Mouse (Mus musculus) cerebellum, postnatal 10 days (tissue): ENCODE data around the gene Bcl6b.

ENCODE experiments used
- DNase-seq, 2 experiments: peaks; one replicate each; pipeline ENCODE4 v3.0.0; 2021; ENCODE audit warnings: mixed read lengths in 2 of 2

Gene Bcl6b

DNA sequence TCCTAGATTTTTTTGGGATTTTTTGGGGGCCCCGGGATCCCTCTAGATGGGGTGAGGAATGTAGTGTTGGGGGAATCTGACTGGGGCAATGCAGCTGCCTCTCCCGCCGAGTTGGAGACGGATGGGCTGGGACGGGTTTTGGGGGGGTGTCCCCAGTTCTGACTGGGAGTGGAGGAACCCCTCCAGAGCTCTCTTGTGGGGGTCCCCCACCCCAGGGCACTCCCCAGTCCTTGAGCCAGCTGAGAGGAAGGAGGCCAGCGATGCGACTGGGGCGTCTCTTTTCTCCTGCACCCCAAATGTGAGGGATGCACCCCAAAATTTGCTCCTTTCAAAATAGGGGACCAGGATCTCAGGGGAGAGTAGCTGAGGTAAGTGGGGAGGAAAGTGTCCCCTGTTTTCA, 3.4 kb upstream of the Bcl6b start:
- peak; percentile 74 to 79 for DNase-seq

DNA sequence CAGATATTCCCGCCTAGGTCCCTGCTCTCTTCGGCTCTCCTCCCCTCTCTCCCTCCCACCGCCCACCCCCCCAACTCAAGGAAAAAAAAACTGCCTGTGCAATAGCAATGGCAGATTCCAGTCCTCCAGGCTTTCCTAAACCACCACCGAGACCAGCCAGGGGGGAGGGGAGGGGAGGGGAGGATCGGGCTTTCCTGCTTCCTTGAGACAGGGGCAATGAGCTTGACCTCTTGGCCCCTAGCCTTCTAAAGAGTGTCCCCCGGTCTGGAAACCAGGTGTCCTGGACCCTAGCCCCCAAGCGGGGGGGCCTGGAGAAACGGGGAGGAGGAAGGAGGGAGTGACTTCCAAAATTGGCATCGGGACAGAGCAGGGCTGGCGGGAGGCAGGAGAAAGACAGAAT, 2.9 kb upstream of the Bcl6b start:
- DNase-seq: peak; percentile 88 to 89

DNA sequence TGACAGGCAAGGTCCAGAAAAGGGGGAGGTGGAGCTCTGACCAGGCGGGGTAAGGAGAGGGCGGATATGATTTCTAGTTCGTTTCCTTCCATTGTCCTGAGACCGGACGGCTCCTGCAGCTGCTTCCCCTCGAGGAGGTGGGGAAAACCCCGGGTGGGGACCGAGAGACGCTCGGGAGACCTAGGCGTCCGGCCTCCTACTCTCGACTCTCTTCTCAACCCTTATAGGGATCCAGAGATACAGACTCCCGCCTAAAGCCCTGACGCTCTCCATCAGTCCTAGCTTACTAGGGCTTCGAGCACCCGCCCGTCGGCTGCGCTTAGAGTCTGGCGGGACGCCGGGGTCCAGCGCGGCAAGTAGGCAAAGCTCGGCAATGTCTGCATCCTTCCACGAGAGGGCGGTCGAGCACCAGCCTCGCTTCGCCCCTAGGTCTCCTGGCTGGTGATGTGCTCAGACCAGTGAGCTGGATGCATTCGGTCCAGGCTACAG, 685 bp upstream of the Bcl6b start:
- peak; percentile 93 to 94 for DNase-seq

DNA sequence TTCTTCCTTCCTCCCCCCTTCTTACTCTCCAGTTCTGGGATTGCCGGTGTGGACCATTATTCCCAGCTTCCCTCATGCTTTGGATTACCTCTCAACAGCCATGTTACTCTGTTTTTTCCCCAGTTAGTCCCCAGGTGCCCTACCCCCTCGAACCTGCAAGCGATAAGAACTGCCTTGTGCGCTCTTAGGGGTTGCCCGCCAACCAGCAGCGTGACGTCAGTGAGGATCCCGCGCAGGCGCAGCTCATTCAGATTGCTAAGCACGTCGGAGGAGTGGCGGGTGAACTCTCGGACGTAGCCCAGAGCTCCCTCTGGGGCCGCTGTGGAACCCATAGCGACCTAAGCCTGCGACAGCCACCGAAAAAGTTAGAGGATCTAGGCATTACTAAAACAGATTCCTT, 770 bp downstream of the Bcl6b start:
- DNase-seq: peak; percentile 90 to 91

DNA sequence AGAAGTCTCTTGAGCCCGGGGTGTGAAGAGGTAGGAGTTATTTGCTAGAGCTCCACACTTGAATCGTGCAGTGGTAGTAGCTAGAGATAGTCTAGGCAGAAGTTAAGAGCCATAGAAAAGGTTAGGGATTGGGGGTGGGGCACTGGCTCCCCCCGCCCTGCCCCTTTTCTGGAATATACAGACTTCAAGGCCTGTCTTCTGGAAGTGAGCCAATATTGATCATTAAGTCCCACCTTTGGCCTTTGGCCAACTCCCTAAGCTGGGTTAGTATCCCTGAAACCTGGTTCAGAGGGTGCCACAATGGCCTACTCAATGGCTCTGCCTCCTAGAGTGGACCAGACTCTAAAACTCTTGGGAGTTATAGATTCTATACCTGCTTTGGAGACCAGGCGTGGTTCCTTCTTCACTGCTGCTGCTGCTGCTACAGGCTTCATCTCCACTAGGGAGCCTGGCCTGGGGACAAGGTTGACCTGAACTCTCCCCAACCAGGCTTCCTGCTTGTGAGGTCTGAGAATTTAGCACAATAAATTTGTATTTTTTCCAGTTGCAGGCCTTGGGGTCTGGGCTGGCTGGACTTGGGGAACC, 1.8 kb downstream of the Bcl6b start:
- DNase-seq: peak in 1 of 2 experiments; percentile 28

DNA sequence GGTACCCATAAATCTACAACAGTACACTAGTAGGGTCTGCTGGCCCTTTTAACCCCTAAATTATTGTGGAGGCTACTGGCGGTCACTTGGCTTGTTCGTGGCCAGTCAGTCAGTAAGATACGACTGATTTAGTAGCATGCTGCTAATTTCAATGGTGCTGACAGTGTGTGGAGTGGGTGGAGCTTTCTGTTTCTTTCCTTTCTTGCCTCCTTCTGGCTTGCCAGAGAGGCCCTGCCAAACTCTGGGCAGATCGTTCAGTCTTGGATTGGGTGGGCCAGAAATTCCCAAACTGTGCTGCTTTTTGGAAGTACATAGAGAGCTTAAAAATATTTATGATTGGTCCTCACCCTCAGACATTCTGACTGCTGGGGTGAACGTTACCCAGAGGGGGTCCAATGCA, 2.5 kb downstream of the Bcl6b start:
- DNase-seq: no peak

DNA sequence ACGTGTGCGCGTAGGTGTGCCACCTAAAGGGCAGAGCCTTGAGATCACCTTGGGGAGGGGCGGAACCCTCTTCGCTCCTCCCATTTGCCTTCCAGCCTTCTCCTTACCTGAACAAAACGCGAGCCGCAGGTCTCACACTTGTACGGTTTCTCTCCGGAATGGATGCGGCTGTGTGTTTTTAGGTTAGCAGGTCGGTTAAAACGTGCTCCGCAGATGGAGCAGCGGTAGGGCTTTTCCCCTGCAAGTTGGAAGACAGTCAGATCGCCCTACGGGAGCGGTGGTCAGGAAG, 3.1 kb downstream of the Bcl6b start:
- DNase-seq: no peak

DNA sequence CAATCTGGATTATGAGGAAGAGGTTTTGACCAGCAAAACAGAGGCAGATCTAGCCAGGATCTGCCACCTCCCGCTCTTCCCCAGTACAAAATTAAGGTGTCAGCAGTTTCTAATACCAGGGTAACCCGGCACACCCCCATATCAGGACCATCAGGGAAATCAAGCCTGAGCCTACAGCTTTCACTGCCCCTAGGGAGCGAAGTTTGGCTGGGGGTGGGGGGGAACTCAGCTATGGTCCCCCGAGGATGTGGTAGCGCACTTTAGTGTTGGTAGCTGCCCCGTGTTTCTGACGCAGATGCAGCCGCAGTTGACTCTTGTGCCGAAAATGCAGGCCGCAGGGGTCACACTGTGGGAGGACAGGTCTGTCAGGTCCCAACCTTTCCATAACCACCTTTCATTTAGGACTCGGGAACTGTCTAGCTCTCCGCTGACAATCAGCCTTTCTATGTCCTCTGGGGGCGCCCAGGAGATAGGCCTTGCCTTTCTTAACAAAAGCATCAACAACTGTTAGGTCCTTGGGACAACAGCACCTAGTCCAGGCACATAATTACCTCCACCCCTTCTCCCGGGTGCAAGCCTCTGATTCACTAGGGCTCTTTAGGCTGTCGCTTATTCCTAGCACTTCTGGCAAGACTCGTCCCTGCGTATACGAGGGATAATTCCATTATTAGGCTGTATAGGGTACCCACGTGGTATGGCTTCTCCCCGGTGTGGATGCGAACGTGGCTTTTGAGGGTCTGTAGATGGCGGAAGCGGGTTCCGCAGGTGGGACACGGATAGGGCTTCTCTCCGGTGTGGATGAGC, 3.6 kb downstream of the Bcl6b start:
- DNase-seq: peak in 1 of 2 experiments; percentile 16

DNA sequence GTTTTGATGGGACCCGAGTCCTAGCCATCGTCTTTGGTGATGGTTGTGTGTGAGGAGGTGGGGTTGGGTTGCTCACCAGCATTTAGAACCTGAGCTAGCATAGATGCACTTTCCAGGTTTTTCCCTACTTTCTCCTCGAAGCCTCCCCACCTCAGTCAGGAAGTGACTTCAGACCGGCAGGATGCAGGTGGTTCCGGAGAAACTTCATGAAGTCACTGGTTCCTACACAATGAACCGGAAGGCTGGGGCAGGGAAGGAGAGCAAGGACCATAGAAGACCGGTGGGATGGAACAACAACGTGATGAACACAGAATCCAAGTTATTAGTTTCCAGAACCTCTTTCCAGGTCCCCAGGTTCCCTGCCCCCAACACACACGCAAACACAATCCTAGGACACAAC, 5.9 kb downstream of the Bcl6b start:
- DNase-seq: no peak

DNA sequence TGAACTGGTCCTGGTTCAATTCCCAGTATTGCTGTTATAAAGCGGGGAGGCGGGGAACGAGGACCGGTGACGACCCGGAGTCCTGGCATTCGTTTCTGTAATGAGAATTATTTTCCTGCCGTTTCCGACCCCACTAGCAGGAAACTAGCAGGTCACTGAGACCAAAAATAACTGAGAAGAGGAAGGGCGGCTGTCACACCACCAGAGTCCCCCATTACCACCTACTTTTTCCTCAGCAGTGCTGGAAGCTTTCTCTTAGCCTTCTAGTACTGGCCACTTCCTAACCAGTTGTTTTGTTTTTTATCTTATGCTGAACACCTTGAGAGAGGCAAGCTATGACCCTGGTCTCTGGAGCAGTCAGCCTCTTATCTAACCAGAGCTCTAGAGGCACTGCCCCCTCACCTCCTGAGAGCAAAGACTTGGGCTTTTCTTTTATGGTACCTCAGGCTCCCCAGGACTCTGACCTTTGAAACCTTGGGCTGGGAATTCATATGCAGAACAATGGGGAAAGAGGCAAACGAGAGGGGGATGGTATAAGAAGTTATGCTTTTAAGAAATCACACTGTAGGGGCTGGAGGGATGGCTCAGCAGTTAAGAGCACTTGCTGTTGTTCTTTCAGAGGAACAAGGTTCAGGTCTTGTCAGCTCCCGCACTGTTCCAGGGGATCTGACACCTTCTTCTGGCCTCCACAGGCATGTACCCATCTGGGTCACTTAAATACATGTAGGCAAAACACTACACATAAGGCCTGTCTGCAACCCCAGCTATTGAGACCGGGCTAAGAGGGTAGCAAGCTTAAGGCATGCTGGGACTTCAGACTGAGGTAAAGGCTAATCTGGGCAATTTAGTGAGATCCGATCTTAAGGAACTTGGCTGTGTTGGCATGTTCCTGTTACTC, 7.7 kb downstream of the Bcl6b start:
- DNase-seq: peak; percentile 51 to 66

DNA sequence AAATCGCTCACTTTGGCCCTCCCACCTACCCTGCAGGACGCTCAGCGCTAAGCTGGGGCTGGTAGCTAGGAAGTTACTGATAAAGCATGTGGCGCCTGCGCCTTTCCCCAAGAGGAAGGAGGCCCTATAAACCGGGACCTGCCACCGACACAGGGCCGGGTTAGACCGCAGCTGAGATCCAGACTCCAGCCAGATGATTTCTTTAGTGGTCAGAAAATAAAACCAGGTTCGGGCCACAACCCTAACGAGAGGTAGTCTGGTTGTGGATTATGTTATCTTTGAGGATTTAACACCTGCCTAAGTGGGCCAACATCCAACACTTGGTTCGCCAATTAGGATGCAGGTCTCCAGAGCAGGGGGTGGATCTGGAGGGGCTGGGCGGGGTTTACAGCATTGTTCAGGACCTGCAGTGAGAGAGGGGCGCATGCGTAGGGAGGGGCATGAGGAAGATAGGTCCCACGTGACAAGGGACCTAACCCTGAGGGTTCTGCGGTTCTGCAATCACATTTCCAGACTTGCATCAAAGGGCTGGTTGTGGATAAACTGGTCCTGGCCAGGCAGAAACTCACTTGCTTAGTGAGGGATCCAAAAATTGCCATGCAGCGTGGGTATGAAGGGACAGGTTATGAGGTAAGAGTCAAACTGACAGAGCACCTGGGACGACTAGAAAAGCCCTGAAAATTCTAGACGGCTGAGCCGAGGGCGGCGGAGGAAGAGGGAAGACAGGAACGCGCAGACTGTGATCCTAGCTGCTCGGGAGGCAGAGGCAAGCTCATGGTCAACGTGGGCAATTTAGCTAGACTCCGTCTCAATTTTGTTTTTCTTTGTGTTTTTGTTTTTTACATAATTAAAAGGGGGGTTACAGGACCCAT, 8.6 kb downstream of the Bcl6b start, which contains the start of gene Slc16a13:
Gene Slc16a13 (minus strand): TSS at position 334 of the 872 bp plus-strand sequence.
- peak; percentile 98 to 99 for DNase-seq

DNA sequence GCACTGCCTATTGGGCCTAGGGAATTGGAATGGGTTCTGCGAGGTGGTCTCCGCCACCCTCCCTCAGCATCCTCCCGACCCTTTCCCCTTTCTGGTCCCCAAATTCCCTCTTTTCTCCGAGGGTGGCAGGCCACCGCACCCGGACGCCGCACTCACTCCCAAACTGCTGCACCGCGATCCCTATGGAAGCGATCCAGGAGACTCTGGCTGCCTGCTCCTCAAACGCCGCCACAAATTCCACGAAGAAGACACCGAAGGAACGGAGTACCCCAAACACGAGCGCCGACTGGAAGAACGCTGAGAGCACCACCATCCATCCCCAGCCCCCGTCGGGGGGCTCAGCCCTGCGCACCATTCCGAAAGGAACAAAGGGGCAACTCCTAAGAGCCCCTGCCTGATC, 9.3 kb downstream of the Bcl6b start:
- peak; percentile 65 to 77 for DNase-seq

DNA sequence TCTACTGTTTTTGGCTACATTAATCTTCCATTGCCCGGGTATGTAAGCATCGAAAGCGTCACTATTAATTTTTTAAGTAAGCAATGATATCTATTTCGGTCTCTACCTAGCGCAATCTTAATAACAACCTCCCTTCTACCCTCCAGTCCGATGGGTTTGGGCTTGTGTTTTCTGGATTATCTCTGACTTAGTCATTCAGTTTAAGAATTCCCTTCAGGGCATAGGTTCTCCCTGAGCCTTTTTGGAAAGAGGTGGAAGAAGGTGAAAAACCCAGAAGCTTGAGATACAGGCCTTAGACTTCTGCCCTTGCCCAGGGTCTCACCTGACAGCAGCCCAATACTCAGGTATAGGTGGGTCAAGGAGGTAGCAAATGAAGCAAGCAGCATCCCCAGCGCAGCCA, 9.7 kb downstream of the Bcl6b start:
- DNase-seq: no peak

DNA sequence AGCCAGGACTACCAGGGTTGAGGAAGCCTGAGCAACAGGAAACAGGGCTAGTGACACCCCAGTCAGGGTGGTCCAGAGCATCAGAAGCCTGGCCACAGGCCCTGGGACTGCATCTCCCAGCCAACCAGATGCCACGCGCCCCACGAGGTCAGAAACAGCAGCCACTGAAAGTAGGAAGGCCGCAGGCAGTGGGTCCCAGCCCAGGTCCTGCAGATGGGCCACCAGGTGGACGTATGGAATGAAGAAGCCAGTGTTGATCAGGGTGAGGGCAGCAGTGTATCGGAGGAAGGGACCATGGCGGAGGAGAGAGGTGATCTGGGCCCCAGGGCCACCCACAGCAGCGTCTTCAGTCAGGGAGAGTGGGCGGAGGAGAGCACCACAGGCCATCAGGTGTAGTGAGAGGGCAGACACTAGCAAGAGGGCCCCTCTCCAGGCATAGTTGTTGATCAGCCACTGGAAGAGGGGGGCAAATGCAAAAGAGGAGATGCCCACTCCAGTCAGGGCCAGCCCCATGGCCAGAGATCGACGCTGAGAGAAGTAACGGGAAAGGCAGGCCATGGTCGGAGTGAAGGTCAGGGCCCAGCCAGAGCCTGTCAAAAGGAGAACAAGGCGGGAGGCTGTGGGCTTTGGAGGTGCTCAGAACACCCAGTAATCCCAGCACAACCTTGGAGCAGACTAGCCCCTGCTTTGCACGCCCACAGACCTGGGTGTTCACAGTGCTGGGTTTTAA, 10.7 kb downstream of the Bcl6b start:
- DNase-seq: peak in 1 of 2 experiments; percentile 32

DNA sequence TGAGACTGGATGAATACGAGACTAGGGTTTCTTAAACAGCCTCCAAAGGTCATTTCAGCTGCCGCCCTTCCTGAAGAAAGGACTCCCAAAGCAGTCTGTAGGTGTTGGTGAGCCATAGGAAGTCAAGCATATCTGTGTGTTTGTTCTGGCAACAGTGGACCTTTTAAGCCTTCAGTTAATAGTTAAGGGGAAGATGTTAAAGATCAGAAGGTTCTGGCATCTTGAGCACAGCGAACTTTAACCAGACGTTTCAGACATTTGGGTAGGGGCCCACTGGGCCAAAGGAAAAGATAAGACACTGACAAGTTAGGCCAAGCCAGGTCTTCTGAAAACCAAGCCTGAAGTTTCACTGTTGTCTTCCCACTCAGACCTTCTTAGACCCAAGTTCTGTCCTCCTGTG, 11.6 kb downstream of the Bcl6b start:
- no peak for DNase-seq

DNA sequence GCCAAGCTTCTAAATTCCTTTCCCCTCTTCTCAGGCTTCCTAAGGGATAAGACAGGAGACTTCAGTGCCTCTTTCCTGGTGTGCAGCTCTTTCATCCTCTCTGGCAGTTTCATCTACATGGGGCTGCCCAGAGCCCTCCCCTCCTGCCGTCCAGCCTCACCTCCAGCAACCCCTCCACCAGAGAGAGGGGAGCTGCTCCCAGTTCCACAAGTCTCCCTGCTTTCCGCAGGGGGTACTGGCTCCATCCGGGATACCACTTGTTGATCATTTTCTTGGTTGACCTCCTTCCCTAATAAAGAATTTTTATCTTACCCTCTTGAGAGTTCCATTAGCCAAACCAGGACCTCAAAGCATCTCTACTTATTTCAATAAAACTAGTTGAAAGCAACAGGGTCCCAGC, 13.5 kb downstream of the Bcl6b start:
- DNase-seq: no peak

DNA sequence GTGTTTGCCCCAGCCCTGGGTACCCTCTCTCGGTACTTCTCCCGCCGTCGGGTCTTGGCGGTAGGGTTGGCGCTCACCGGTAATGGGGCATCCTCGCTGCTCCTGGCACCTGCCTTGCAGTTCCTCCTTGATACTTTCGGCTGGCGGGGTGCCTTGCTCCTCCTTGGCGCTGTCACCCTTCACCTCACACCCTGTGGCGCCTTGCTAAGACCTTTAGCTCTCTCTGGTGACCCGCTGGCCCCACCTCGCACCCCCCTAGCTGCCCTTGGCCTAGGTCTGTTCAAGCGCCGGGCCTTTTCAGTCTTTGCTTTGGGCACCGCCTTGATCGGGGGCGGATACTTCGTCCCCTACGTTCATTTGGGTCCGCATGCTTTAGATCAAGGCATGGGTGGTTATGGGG, 14.3 kb downstream of the Bcl6b start:
- peak; percentile 48 to 54 for DNase-seq

DNA sequence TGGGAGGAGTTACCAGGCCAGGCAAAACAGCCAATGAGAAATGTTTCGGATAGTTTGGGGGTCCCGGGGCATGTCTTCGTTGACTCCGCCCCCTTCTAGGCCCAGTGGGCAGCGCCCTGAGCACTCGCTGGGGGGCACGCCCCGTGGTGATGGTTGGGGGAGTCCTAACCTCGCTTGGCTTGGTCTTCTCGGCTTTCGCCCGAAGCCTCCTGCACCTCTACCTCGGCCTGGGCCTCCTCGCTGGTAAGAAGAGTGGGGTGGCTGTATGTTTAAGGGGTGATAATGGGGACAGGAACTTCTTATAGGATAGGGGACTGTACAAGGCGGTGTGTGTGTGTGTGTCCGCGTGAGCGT, 14.8 kb downstream of the Bcl6b start:
- peak in 1 of 2 experiments; percentile 52 for DNase-seq

DNA sequence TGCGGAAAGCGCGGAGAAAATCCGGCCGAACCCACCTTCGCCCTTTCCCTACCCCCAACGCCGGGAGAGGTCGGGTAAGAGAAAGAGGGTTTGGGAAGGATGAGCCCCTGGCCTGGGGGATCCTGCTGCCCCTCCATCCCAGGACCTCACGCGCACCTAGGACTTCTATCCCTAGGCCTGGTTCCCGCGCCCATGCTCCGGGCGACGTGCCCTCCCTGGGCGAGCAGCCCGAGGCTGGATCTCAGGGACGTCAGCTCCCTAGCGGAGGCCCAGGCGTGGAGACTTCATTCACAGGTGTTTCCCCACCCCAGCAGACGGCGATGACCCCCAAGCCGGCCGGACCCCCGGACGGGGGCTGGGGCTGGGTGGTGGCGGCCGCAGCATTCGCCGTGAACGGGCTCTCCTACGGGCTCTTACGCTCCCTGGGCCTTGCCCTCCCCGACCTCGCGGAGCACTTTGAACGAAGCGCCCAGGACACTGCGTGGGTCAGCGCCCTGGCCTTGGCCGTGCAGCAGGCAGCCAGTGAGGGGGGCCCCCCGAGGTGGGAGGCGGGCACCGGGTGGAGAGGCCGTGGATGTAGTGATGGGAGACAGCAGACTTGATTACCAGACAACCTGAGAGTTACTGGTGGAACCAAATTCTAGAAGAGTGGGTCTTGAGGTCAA, 15.3 kb downstream of the Bcl6b start:
- peak; percentile 68 to 71 for DNase-seq

DNA sequence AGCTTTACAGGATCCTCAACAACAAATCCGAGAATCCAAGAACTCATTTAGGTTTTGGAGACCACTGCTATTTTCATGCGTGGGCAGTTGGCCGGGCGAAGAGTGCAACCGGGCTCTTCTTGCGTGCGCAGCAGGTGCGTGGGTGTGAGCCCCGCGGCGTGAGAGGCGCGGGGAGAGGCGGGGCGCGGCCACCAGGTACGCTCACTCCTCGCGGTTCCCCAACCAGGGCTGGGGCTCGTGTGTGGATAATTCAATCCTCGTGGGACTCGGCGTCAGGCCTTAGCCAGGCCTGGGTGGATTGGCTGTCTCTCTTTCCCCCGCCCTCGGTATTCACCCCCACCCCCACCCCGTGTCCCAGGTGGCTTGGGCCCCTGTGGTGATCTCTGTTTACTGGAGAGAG, 15.9 kb downstream of the Bcl6b start:
- peak in 1 of 2 experiments; percentile 68 for DNase-seq

DNA sequence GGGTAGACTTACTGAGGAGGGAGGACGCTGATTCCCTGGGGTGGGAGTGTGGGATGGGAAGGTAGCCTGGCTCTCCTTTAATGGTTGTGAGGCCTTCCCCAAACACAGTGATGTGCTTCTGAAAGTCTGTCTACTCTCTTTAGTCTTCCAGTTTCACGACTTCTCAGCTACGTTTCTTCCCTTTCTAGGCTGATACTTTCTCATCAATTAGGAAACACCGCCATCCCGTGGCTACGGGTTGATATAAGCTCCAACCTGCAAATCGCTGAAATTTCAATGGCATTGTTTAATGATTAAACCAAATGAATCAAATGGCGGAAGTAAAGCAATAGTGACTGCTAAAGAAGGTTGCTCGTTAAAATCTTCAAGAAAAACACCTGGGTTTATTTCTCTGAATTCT, 16.7 kb downstream of the Bcl6b start:
- peak; percentile 87 to 88 for DNase-seq
